Mouse (Mus musculus): ENCODE measurements at regions not wholly inside any gene's neighbourhood (a gene's known extent, or its start where the extent isn't known, plus 50 kb on each side); places are given as distances from the start of the nearest gene placed in this dataset.

DNA sequence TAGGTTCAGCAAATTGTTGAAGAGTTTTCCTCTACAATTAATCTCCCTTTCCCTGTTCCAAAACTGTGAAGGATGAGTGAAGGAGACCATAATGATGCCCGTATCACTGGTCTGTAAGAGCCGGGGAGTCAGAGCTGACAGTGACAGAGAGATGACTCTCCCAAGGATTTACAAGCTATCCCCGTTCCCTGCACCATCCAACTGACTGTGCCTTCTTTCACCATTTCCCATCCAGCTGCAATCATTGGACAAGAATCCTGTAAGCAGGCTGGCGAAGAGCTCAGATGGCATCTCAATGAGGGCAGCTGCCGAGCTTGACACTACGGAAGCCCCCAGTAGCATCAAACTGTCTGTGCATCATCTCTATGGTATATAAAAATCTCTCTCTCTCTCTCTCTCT is 133.1 kb downstream of the Irs2 start:
- no peak overlapping the region for H3K9ac ChIP-seq (replicated peaks)
- no peaks in the 10 kb centered on the region for H3K36me3 ChIP-seq (replicated peaks; ENCODE audit: control insufficient read depth, insufficient read depth, low read depth)
- H3K9me3 ChIP-seq (ENCODE audit: control insufficient read depth, low read length): no peaks in the 10 kb centered on the region
- H3K4me1 ChIP-seq (replicated peaks; ENCODE audit: control insufficient read depth in 2 of 2, insufficient read depth in 2 of 2, low read length in 1 of 2): peaks cover 0 to 6% of the 10 kb centered on the region in 2 experiments; a peak in 2 of 4 replicates
- DNase-seq (ENCODE audit: low read depth in 3 of 3, low spot score in 3 of 3): no peak
- no peak overlapping the region for H3K4me2 ChIP-seq (ENCODE audit: low read depth)
- WGBS (ENCODE audit: insufficient replicate concordance): 62% methylated on average over 6 of the region's 6 CpGs
- ATAC-seq (ENCODE audit: insufficient read depth): no peak
- no peaks in the 10 kb centered on the region for H3K27me3 ChIP-seq (ENCODE audit: control insufficient read depth, insufficient read depth, low read length)
- TF ChIP-seq CTCF (IDR thresholded peaks at IDR 0.05; ENCODE audit: low read depth) (no peak), EP300 (IDR thresholded peaks at IDR 0.05; ENCODE audit: low read depth) (no peak)
- no peak overlapping the region for H3K4me3 ChIP-seq (ENCODE audit: insufficient read depth in 1 of 2, low read depth in 2 of 2, low read length in 2 of 2)
- no peak overlapping the region for H3K27ac ChIP-seq

DNA sequence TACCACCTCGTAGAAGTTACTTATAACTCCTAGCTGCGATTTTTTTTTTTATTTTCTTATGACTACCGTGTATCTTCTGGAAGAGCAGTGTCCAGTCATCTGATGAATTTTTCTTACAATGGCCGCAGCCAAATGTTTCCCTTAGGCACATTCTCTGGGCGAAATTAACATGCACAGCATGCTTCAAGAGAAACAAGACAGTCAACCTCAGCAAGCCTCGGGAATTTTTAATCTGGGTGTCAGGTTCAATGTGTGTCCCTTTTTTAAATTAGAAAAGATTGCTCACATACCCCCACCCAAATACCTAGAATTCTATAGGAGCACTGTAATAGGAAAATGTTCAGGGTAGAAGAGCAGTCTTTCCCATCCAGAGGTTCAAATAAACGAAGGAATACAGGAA is 136.8 kb downstream of the Irs2 start:
- TF ChIP-seq EP300 (IDR thresholded peaks at IDR 0.05; ENCODE audit: low read depth) (no peak), CTCF (IDR thresholded peaks at IDR 0.05; ENCODE audit: low read depth) (no peak)
- Histone ChIP-seq H3K4me1 (replicated peaks; ENCODE audit: control insufficient read depth in 2 of 2, insufficient read depth in 2 of 2, low read length in 1 of 2) (peaks cover 0 to 10% of the 10 kb centered on the region in 2 experiments; a peak in 2 of 4 replicates), H3K27me3 (ENCODE audit: control insufficient read depth, insufficient read depth, low read length) (no peaks in the 10 kb centered on the region), H3K4me3 (ENCODE audit: insufficient read depth in 1 of 2, low read depth in 2 of 2, low read length in 2 of 2) (no peak overlapping the region), H3K9ac (replicated peaks) (no peak overlapping the region), H3K27ac (no peak overlapping the region), H3K36me3 (replicated peaks; ENCODE audit: control insufficient read depth, insufficient read depth, low read depth) (no peaks in the 10 kb centered on the region), H3K4me2 (ENCODE audit: low read depth) (no peak overlapping the region), H3K9me3 (ENCODE audit: control insufficient read depth, low read length) (no peaks in the 10 kb centered on the region)
- no peak for DNase-seq (ENCODE audit: low read depth in 3 of 3, low spot score in 3 of 3)
- WGBS (ENCODE audit: insufficient replicate concordance): 49% methylated on average over 7 of the region's 7 CpGs
- ATAC-seq (ENCODE audit: insufficient read depth): no peak

DNA sequence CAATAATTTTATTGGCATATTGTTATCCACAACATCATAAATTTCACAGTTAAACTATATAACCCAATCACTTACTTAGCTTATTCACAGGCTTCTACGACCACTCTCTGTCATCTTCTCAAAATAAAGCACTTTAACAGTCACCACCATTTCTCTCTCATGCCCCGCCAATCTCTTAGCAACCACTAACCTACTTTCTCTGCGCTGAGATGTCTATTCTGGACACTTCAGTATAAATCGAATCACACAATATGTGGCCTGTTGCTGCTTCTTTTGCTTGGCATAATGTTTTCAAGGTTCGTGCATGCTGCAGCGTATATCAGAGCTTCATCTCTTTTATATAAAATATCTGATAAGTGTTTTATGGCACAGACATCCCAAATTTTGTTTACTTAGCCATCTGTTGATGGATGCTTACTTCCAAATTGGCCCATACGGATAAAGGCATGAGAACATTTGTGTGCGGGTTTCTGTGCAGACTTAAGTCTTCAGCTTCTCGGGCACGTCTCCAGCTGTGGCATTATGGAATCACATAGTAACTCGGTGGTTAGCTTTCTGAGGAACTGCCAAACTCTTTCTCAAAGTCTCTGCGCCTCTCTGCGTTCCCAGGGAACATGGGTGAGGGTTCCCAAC is 137.7 kb downstream of the Irs2 start:
- H3K27me3 ChIP-seq (ENCODE audit: control insufficient read depth, insufficient read depth, low read length): no peaks in the 10 kb centered on the region
- H3K4me1 ChIP-seq (replicated peaks; ENCODE audit: control insufficient read depth in 2 of 2, insufficient read depth in 2 of 2, low read length in 1 of 2): peaks cover 0 to 15% of the 10 kb centered on the region in 2 experiments; a peak in 2 of 4 replicates
- no peak overlapping the region for H3K4me2 ChIP-seq (ENCODE audit: low read depth)
- H3K36me3 ChIP-seq (replicated peaks; ENCODE audit: control insufficient read depth, insufficient read depth, low read depth): no peaks in the 10 kb centered on the region
- H3K27ac ChIP-seq: no peak overlapping the region
- DNase-seq (ENCODE audit: low read depth in 3 of 3, low spot score in 3 of 3): no peak
- no peak for TF ChIP-seq EP300 (IDR thresholded peaks at IDR 0.05; ENCODE audit: low read depth)
- TF ChIP-seq CTCF (IDR thresholded peaks at IDR 0.05; ENCODE audit: low read depth): no peak
- H3K4me3 ChIP-seq (ENCODE audit: insufficient read depth in 1 of 2, low read depth in 2 of 2, low read length in 2 of 2): no peak overlapping the region
- no peak for ATAC-seq (ENCODE audit: insufficient read depth)
- no peaks in the 10 kb centered on the region for H3K9me3 ChIP-seq (ENCODE audit: control insufficient read depth, low read length)
- 65% methylated on average over 13 of the region's 13 CpGs for WGBS (ENCODE audit: insufficient replicate concordance)
- no peak overlapping the region for H3K9ac ChIP-seq (replicated peaks)

DNA sequence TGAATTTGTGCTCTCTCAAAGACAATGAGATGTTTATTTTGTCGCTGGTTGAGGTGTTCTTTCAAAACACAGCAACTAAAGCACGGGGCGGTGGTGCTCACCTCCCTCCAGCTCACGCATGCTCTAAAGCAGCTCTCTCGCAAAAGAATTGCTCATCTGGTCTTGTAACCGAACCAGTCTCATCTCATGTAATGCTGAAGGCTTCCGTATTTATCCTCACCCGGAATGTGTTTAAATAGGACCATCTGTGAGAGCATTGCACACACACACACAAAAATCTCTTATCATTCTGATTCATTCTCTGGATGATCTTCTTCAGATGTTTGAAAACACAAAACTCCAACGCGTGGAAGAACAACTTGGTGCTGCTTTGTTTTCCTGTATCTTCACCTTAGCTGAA is 138.4 kb downstream of the Irs2 start:
- DNase-seq (ENCODE audit: low read depth in 3 of 3, low spot score in 3 of 3): no peak
- no peak overlapping the region for H3K4me2 ChIP-seq (ENCODE audit: low read depth)
- H3K36me3 ChIP-seq (replicated peaks; ENCODE audit: control insufficient read depth, insufficient read depth, low read depth): no peaks in the 10 kb centered on the region
- WGBS (ENCODE audit: insufficient replicate concordance): 69% methylated on average over 10 of the region's 10 CpGs
- H3K9me3 ChIP-seq (ENCODE audit: control insufficient read depth, low read length): no peaks in the 10 kb centered on the region
- H3K27me3 ChIP-seq (ENCODE audit: control insufficient read depth, insufficient read depth, low read length): no peaks in the 10 kb centered on the region
- no peak for ATAC-seq (ENCODE audit: insufficient read depth)
- peaks cover 0 to 17% of the 10 kb centered on the region in 2 experiments; a peak in 2 of 4 replicates for H3K4me1 ChIP-seq (replicated peaks; ENCODE audit: control insufficient read depth in 2 of 2, insufficient read depth in 2 of 2, low read length in 1 of 2)
- H3K27ac ChIP-seq: no peak overlapping the region
- no peak overlapping the region for H3K4me3 ChIP-seq (ENCODE audit: insufficient read depth in 1 of 2, low read depth in 2 of 2, low read length in 2 of 2)
- TF ChIP-seq EP300 (IDR thresholded peaks at IDR 0.05; ENCODE audit: low read depth) (no peak), CTCF (IDR thresholded peaks at IDR 0.05; ENCODE audit: low read depth) (no peak)
- H3K9ac ChIP-seq (replicated peaks): no peak overlapping the region

DNA sequence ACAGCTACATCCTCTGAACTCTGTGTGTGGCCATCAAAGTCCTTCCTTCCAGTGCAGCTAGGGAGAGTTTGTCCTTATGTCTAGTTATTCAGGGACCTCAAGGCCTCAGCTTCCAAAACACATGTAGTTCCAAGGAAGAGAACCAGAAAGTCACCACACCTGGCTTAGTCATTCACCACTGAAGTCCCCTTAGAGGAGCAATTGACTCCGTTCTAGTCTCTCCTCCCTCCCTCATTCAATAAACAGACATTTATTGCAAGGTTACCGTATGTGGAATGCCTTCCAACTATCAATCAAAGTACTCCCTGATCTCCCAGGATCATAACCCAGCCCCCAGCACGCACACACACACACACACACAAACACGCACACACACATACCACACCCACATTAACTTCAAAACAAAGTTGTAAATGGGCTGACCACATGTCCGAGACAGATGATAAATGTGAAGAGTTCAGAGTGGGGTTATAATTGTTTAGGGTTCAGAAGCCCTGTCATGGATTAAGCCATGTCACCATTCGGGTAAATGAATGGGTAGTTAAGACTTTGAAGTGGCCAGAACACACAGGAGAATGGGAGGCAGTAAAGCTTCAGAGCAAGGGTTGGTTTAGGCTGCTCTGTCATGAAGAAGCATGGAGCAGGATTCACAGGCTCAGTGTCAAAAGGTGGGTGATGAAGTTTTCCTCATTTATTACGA is 141.4 kb downstream of the Irs2 start:
- WGBS (ENCODE audit: insufficient replicate concordance): 33% methylated on average over 7 of the region's 7 CpGs
- H3K27me3 ChIP-seq (ENCODE audit: control insufficient read depth, insufficient read depth, low read length): no peaks in the 10 kb centered on the region
- no peak for ATAC-seq (ENCODE audit: insufficient read depth)
- H3K4me1 ChIP-seq (replicated peaks; ENCODE audit: control insufficient read depth in 2 of 2, insufficient read depth in 2 of 2, low read length in 1 of 2): peaks cover 0 to 21% of the 10 kb centered on the region in 2 experiments; a peak in 2 of 4 replicates
- no peak for DNase-seq (ENCODE audit: low read depth in 3 of 3, low spot score in 3 of 3)
- no peaks in the 10 kb centered on the region for H3K36me3 ChIP-seq (replicated peaks; ENCODE audit: control insufficient read depth, insufficient read depth, low read depth)
- no peak for TF ChIP-seq CTCF (IDR thresholded peaks at IDR 0.05; ENCODE audit: low read depth)
- TF ChIP-seq EP300 (IDR thresholded peaks at IDR 0.05; ENCODE audit: low read depth): no peak
- H3K4me2 ChIP-seq (ENCODE audit: low read depth): no peak overlapping the region
- H3K9me3 ChIP-seq (ENCODE audit: control insufficient read depth, low read length): no peaks in the 10 kb centered on the region
- no peak overlapping the region for H3K9ac ChIP-seq (replicated peaks)
- no peak overlapping the region for H3K27ac ChIP-seq
- H3K4me3 ChIP-seq (ENCODE audit: insufficient read depth in 1 of 2, low read depth in 2 of 2, low read length in 2 of 2): no peak overlapping the region
